Mouse (Mus musculus): Measurements from ENCODE around the gene Gngt2.
A peak's percentile ranks its signal among the peaks of the same experiment; 100 is the strongest.

Gngt2 gene

GRCm38 (mm10) chr11:95826317-95827167 lies 10.5 kb upstream of the Gngt2 start:
- no peak for DNase-seq (ENCODE audit: low spot score)

GRCm38 (mm10) chr11:95827168-95827447 lies 9.9 kb upstream of the Gngt2 start:
- no peak for DNase-seq (ENCODE audit: low spot score)

- DNase-seq (ENCODE audit: low spot score): no peak
Measured at GRCm38 (mm10) chr11:95827464-95828085, 9.4 kb upstream of the Gngt2 start.

GRCm38 (mm10) chr11:95828181-95828964 lies 8.6 kb upstream of the Gngt2 start:
- no peak for DNase-seq (ENCODE audit: low spot score)

- DNase-seq (ENCODE audit: low spot score): no peak
Measured at GRCm38 (mm10) chr11:95829526-95830050, 7.4 kb upstream of the Gngt2 start.

GRCm38 (mm10) chr11:95830411-95831275 lies 6.4 kb upstream of the Gngt2 start:
- DNase-seq (ENCODE audit: low spot score): no peak

GRCm38 (mm10) chr11:95831276-95831619 lies 5.8 kb upstream of the Gngt2 start:
- no peak for DNase-seq (ENCODE audit: low spot score)

GRCm38 (mm10) chr11:95831641-95832040 lies 5.4 kb upstream of the Gngt2 start:
- DNase-seq (ENCODE audit: low spot score): no peak

- DNase-seq (ENCODE audit: low spot score): no peak
Measured at GRCm38 (mm10) chr11:95832129-95833005, 4.6 kb upstream of the Gngt2 start.

- no peak for DNase-seq (ENCODE audit: low spot score)
Measured at GRCm38 (mm10) chr11:95833006-95833570, 3.9 kb upstream of the Gngt2 start.

GRCm38 (mm10) chr11:95833631-95834142 lies 3.3 kb upstream of the Gngt2 start:
- no peak for DNase-seq (ENCODE audit: low spot score)

GRCm38 (mm10) chr11:95834143-95834667 lies 2.8 kb upstream of the Gngt2 start:
- peak; percentile 56 for DNase-seq (ENCODE audit: low spot score)

GRCm38 (mm10) chr11:95834742-95835710 lies 2.0 kb upstream of the Gngt2 start:
- DNase-seq (ENCODE audit: low spot score): no peak

GRCm38 (mm10) chr11:95835832-95836231 lies 1.2 kb upstream of the Gngt2 start:
- no peak for DNase-seq (ENCODE audit: low spot score)

- DNase-seq (ENCODE audit: low spot score): no peak
Measured at GRCm38 (mm10) chr11:95836433-95836832, 583 bp upstream of the Gngt2 start.

GRCm38 (mm10) chr11:95838598-95838997 lies 1.6 kb downstream of the Gngt2 start:
- DNase-seq (ENCODE audit: low spot score): no peak

GRCm38 (mm10) chr11:95838999-95839868 lies 2.2 kb downstream of the Gngt2 start:
- no peak for DNase-seq (ENCODE audit: low spot score)

Measured in spleen, adult 12 weeks (tissue).